Mouse (Mus musculus): ENCODE results near the gene Zfr.
"Not testable (repeated sequence)": the region's sequence is repeated elsewhere in the genome, so short reads cannot be mapped to it uniquely, and the experiment has no call there.

The Zfr gene

DNA sequence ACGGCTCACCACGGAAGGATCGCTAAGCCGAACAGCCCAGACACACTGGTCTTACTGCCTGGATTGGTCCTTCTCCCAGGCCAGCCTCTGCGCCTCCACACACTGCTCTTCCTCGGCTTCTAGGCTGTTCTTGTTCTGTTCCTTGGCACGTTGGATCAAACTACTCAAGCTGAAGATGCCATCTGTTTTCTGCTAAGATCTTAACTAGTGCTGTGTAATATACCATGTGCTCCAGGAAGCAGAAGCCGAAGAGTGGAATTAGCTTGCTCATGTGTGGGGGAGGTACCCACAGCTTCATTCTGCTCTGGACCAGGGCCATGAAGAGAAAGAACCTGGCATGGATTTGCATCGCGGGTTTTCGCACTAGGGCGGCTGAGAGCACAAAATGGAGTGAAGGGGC lies 11.2 kb upstream of the Zfr start:
- no peak for DNase-seq (ENCODE audit: low spot score)

DNA sequence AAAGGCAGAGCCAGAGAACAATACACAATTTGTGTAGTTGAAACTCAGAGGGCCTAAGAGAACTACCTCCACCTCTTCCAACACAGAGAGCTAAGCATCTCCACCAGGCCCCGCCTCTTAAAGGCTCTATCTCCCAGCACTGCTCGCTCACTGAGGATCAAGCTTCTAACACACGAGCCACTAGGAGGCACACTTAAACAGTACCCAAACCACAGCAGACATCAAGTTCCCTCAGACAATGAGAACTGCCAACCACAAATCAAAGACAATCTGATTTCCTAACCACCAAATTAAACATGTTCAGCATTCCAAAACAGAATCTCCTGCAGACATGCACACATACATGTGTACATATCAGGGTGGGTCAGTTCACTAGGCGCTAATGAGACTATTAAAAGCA lies 9.4 kb upstream of the Zfr start:
- DNase-seq (ENCODE audit: low spot score), result no peak

DNA sequence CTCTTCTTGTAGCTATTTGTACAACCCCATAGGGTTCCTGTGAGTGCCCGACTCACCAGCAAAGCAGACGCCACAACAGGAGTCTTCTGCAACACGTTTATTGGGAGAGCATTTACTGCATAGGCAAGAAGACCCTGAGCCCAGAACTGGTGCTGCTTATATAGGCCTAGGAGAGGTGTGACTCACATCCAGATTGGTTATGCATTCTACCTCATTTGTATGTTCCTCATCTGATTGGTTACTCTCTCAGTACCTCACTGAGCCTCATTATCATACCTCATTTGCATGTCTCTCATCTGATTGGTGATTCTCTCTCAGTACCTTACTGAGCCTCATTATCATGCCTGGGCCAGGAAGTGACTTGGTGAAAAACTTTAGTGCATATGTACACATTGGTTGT lies 8.7 kb upstream of the Zfr start:
- DNase-seq (ENCODE audit: low spot score), result not testable (repeated sequence)

DNA sequence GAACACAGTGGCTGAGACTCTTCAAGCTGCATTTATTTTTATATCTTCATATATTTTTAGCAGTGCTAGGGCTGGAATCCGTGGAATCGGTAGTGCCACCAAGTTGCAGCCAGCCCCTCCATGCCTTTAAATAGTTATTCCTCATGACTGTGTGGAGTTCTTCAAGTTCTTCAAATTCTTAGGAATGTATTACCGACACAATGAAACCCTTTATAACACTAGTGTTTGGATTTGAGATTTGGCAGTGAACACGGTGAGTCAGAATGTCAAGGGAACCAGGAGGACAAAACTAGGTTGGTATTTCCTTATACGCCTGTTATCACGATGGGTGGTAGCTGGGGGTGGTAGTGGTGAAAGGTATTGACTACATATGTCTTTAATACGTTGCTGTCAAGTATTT lies 6.4 kb upstream of the Zfr start:
- no peak for DNase-seq (ENCODE audit: low spot score)

DNA sequence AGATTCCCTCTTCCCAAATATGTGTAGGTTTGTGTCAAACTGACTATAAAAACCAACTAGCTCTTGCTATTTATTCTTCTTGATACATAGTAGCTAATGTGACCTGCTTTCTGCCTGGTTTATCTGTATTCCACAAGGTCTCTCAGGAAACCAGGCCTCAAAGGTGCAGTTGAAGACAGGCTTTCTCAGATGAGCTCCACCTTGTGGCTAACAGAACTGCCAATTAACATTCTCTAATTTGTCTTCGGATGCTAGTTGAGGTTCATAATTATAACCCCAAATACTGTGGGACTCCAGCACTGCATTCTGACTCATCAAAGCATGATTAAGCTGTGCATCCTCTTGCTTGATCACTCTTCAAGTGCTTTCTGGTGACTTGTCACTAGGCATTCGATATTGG lies 4.2 kb upstream of the Zfr start:
- no peak for DNase-seq (ENCODE audit: low spot score)

DNA sequence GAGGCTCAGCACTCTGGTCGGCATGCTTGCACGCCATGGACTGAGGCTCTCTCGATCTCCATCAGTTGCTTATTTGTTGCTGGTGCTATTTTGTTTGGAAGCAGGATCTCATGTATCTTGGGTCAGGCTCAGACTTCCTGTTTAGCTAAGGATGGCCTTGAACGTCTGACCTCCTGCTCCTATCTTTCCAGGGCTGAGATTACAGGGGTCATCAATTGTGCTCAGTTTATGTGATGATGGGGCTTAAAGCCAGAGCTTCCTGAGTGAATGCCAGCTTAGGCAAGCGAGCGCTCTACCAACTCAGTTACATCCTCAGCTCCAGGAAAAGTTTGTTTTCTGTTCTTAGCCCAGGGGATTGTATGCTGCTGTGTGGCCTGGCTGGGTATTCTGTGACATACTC lies 3.1 kb upstream of the Zfr start:
- DNase-seq (ENCODE audit: low spot score), result no peak

DNA sequence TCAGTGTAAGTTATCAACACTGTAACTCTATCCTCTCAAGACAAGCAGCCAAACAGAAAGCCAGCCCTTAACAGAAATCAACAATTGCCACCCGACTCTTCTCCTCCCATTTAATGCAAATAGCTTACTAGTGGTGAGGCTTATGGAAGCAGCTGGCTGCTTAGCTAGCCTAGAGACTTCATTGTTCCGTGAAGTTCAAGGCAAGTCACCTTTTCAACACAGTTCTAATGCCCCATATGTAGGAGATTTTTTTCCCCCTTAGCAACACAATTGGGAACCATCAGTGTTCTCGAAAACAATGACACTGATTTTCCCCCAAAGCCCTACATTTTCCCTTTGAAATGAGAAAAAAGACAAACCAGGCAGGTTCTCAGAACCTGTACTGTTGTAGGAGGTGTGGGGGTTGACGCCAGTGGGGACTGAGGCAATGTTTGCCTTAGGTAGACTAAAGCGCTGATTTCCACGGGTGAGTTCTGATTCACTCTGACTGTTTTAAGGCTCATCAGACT lies 1.9 kb upstream of the Zfr start:
- no peak for DNase-seq (ENCODE audit: low spot score)

DNA sequence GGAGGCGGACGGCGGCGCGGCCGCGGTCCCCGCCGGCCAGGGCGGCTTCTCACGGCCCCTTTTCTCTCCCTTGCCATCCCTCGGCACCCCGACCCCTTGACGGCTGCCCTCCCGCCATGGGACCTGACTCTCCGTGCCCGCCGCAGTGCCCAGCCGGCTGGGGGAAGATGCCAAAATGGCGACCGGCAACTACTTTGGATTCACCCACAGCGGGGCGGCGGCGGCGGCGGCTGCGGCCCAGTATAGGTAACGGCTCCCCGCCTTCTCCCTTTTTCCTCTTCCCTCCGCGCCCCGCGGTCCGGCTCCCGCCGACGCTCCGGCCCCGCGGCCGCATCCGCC lies 431 bp downstream of the Zfr start:
- no peak for DNase-seq (ENCODE audit: low spot score)

DNA sequence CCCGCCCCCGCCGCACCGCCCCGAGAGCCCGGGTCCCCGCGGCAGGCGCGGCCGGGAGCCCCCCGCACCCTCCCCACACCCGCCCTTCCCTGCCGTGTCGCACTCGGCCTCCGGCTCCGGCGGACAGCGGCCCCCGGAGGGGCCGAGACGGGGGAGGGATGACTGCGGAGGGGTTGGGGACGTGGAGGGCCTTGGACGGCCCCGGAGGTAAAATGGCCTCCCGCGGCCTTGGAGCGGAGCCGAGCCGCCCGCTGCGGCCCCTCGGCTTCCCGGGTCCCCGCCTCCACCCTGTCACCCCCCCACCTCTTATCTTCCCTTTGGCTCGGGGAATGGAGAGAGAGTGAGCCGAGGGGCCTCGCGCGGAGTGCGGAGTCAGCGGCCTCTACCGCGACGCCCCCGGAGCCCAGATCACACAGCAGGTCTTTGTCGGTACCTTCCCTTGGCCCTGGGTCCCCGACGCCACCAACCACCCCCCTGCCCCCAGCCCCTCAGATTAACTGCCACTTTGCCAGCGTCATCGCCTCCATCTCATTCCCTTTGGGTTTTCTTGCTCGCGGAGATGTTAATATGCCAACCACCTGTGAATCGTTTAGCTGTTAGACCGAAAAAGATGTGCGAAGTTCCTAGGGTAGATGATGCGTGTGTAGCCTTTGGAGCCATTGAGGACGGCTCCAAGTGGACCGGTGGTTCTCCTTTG lies 949 bp downstream of the Zfr start:
- peak; percentile 51 for DNase-seq (ENCODE audit: low spot score)

DNA sequence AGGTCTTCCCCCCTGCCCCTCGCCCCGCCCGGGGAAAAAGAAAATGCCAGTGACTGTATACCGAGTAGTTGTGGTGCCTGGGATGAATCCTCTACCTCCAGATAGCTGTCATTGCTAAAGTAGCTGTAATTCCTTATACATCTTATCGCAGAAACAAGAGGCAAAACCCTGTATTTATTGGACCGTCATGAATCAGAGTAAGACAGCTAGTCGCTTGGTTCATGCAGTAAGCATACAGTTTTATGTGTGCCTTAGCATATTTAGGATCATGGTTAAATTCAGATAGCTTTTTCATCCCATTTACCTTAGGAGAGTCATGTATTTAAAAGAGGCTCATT lies 1.5 kb downstream of the Zfr start:
- no peak for DNase-seq (ENCODE audit: low spot score)

DNA sequence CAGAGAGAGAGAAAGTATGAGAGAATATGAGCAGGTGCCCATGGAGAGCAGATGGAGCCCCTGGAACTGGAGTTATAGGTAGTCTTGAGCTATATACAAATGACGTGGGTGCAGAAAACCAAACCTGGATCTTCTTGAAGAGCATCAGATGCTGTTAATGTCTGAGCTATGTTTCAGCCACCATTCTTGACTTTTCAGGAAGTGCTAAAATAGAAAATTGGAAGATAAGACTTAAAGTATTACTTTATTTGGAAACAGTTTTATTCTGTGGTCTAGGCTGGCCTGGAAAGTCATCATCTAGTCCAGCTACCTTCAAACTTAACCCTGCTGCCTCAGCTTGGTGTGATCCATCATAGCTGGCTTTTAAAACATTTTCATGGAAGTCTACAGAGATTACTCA lies 7.3 kb downstream of the Zfr start:
- no peak for DNase-seq (ENCODE audit: low spot score)

DNA sequence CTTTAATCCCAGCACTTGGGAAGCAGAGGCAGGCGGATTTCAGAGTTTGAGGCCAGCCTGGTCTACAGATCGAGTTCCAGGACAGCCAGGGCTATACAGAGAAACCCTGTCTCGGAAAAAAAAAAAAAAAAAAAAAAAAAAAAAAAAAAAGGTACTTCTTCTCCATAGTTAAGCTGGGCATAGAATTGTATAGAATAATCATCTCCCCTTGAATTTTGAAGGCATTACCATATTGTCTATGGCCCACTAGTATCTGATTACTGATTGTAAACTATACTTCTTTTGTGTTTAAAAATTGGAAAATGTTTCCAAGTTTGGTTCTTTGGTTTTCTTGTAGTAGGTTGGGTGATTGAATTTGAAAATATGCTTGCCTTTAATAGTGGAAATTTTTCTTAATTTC lies 13.2 kb downstream of the Zfr start:
- not testable (repeated sequence) for DNase-seq (ENCODE audit: low spot score)

DNA sequence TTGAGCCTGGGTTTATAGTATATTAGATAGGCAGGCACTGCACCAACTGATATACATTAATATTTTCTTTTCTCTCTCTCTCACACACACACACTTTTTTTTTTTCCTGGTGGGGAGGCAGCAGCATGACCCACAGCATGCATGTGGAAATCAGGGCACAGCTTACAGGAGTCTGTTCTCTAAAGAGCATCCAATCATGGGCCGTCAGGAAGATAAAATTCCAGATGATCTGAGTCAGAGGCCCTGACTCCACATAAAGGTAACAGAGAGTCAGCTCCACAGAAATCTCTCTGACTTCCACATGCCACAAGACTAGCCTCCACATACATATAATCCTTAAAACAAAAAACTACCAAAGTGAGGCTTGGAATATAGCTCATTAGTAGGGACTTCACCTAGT lies 16.9 kb downstream of the Zfr start:
- no peak for DNase-seq (ENCODE audit: low spot score)

DNA sequence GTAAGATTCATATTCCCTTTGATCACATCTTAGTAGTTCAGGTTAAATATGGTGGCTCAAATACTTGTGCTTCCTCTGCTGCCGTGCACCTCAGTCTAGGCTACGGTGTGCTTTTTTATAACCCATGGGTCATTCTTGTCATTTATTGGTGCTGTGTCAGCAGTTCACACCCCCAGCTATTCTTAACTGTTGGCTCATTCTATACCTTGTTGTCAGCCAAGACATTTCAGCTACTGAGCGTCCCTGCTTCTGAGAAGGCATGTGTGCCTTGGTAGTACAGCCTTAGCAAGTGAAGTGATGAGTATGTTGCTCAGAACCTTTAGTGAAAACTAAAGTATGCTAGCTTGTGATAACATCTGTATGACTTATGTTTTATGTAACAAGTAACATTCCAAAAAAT lies 17.7 kb downstream of the Zfr start:
- DNase-seq (ENCODE audit: low spot score), result no peak

DNA sequence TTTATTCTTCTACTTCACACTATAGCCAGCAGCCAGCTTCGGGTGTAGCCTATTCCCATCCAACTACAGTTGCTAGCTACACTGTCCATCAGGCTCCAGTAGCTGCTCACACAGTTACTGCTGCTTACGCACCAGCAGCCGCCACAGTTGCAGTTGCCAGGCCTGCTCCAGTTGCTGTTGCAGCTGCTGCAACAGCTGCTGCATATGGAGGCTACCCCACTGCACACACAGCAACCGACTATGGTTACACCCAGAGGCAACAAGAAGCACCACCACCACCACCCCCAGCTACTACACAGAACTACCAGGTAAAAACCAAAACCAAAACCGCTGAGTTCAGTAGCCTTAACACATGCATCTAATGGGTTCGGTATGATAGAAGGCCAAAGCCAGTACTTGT lies 18.7 kb downstream of the Zfr start:
- DNase-seq (ENCODE audit: low spot score), result no peak

DNA sequence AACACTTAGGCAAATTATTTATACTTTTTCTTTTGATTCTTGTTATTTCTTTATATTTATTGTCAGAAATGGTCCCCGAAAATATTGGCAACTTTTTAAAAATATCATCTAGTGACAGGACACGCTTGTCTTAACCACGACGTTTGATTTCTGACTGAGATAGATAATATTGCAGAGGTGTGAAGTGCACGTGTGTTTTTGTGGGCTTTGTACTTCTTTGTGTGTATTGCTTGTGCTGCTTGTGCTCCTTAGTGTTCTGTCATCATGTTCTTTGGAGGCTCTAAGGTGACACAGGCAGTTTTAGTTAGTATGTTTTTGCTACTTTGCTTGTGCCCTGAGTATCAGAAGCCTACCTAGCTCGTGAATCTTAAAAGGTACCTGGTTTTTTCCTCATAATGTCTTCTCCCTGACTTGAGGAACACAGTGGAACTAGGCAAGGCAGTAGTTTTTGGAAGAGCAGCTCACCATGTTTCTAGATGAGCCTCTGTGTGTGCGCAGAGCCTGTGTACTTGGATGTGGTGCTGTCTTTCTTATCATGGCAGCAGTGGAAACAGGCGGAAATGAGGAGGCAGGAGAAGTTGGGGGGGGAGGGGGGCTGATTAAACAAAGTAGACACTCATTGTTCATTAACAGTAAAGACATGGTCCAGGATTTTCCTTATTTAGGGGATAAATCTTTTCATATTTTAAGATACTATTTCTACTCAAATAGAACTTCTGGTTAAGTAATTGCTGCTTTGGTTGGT lies 23.5 kb downstream of the Zfr start:
- DNase-seq (ENCODE audit: low spot score), result no peak

DNA sequence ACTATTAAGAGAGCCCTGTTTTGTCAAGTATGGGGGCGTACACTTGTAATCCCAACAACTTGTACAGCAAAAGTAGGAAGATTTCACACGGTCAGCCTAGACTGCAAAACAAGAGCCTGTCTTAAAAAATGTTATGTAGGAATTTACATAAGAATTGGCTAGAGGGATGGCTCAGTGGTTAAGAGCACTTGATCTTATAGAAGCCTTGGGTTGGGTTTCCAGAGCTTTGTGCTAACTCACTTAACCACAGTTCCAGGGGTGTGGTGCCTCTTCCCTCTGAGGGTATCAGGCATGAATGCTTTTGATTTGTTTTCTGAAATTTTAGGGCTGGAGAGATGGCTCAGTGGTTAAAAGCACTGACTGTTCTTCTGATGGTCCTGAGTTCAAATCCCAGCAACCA lies 29.8 kb downstream of the Zfr start:
- DNase-seq (ENCODE audit: low spot score), result no peak

DNA sequence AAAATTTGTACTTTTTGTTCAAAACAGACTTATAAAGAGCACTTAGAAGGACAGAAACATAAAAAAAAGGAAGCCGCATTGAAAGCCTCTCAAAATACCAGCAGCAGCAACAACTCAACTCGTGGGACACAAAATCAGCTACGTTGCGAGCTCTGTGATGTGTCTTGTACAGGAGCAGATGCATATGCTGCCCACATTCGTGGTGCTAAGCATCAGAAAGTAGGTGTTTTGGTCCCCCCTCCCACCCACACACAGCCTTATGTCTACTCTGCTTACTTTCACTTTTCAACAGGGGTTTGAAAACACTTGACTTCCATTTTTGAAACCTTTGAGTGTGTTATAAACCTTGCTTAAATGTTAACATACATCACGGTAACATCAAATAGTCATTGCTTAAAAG lies 31.9 kb downstream of the Zfr start:
- no peak for DNase-seq (ENCODE audit: low spot score)

DNA sequence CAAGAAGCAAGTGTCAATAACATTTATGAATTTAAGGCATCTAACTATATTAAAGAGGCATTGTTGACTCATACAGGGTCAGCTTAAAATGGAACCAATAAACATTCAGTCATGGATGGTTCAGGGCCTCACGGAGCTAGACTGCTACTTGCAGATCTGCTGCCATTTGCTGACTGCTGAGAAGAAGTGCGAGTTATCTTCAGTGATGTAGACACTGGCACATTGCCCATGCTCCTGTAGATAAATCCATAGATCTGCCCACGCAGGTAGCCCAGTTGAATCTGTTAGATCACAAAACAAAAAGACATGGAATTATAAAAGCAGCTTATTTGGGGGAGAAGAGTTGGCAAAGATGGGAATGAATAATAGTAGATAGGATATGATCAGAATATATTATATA lies 36.1 kb downstream of the Zfr start:
- no peak for DNase-seq (ENCODE audit: low spot score)

DNA sequence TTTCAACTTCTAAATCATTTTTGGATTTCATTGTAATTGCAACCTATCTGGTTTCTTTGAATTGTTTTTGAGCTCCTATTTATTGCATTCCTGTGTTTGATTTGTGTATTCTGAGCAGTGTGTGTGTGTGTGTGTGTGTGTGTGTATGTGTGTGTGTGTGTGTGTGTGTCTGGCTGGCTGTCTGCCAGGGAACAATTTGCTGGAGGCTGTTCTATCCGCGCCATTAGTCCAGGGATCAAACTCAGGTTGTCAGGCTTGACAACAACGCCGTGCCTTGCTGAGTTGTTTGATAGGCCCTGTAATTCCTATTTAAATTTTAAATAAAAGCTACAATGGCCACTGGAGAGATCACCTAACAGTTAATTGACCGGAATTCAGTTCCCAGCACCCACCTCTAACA lies 60.5 kb downstream of the Zfr start:
- DNase-seq (ENCODE audit: low spot score), result peak; percentile 20

DNA sequence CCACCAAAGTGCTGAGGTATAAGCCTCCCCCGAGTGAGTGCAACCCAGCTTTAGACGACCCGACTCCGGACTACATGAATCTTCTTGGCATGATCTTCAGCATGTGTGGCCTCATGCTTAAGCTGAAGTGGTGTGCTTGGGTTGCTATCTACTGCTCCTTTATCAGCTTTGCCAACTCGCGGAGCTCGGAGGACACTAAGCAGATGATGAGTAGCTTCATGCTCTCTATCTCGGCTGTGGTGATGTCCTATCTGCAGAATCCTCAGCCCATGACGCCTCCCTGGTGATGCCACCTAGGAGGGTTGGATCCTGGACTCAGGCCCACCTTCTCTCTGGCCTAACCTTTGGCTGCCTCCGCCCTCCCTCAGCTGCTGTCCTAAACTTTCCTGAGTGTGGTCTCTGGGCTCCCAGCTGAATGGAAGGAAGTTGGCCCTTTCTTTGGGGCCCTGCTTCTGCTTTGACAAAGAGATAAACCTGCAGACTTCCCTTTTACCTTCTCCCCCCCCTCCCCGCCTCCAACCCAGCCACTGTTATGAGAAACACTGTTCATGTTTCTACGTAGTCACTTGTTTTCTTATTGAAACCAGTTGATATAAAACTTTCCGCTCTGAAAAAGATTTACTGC lies 63.7 kb downstream of the Zfr start:
- not testable (repeated sequence) for DNase-seq (ENCODE audit: low spot score)

DNA sequence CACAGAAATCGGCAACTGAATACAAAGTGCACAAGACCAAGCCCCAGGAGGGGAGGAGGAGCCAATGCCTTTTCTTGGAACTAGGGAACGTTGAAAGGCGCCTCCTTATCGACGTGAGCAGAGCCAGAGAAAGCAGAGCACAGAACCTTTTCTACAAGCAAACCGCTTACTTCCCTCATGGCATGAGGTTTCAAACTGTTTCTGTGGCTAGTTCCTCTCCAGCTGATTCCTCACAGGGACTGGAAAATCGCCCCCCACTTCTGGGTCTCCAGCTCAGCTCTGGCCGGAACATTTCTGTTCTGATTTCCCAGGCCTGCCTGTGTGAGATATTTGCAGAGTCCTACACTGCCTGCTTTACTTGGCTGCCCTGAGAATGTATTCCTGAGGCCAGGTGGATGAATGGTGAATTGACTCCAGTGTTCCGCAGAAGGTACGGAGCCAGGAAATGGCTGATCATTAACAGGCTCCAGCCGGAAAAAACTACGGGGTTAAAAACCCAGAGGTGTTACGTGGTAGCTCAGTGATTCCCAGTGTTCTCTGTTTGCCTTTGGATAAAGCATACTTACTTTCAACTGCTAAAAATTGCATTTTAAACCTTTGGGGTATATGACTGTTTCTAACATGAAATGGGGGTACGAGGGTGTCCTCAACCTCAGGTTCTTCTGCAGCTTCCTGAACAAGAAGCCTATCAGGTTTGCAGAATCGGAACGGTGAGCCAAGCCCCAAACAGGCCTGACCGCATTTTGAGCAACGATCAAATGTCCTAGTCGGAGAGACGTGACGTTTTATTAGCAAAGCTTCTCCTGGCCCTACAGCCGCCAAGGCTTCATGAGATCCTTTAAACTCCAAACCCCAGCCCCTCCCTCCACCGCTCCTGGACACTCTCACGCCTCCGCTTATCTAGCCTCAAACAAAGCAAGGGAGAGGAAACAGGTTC lies 76.5 kb downstream of the Zfr start:
- no peak for DNase-seq (ENCODE audit: low spot score)
